Mouse (Mus musculus) forebrain, embryonic 13.5 days (tissue): Measurements from ENCODE around the gene Gpc6. TPM values are rescaled to one million over a fixed set of nuclear protein-coding genes. Genes with fewer than 3 reads are reported as not detected.
A peak's percentile ranks its signal among the peaks of the same experiment; 100 is the strongest.

Experiments used
- ATAC-seq: fragments of 200-750 bp; cut with Nextera tagmentation; 2 replicates; pipeline ENCODE4 v1.8.0; 2017
- H3K27ac ChIP-seq: fragments of 300-500 bp; sonication (generic); 2 replicates; pipeline ENCODE4 v1.5.1; 2015; ENCODE audit warnings: inconsistent platforms, mild to moderate bottlenecking, moderate library complexity
- H3K27me3 ChIP-seq: fragments of 300-500 bp; sonication (generic); 2 replicates; pipeline ENCODE4 v1.6.1; 2015; ENCODE audit warnings: mild to moderate bottlenecking, inconsistent platforms
- H3K36me3 ChIP-seq: fragments of 300-500 bp; sonication (generic); 2 replicates; pipeline ENCODE4 v1.6.1; 2015; ENCODE audit warnings: mild to moderate bottlenecking, inconsistent platforms; ENCODE audit not compliant: poor library complexity, severe bottlenecking
- H3K4me1 ChIP-seq: fragments of 300-500 bp; sonication (generic); 2 replicates; pipeline ENCODE4 v1.6.1; 2015; ENCODE audit warnings: inconsistent platforms
- H3K4me2 ChIP-seq: fragments of 300-500 bp; sonication (generic); 2 replicates; pipeline ENCODE4 v1.6.1; 2015; ENCODE audit warnings: inconsistent platforms, mild to moderate bottlenecking, moderate library complexity
- H3K4me3 ChIP-seq: fragments of 300-500 bp; sonication (generic); 2 replicates; pipeline ENCODE4 v1.5.1; 2015; ENCODE audit warnings: mild to moderate bottlenecking, inconsistent platforms
- H3K9ac ChIP-seq: fragments of 300-500 bp; sonication (generic); 2 replicates; pipeline ENCODE4 v1.6.1; 2015; ENCODE audit warnings: mild to moderate bottlenecking, inconsistent platforms
- H3K9me3 ChIP-seq: fragments of 300-500 bp; sonication (generic); replicated peaks from 2 replicates; pipeline ENCODE4 v1.6.1; 2016; ENCODE audit warnings: inconsistent platforms
- WGBS: fragments of 180-500 bp; shearing (Covaris S2); methylation state at CpG from one replicate; pipeline ENCODE4 v1.1.7; 2015; 5-methylcytosine and 5-hydroxymethylcytosine counted together
- polyA plus RNA-seq: library from polyadenylated mRNA; unstranded; fragments of >200 nt; fragmentation: Nextera tagmentation; extraction: Ambion mirVana; gene quantifications from 2 replicates; pipeline ENCODE4 v1.2.1, GENCODE M21; 2015

The Gpc6 gene
- polyA plus RNA-seq, 1 experiment from 2014 or later: 20.0 TPM

- 70% methylated on average over 5 of the region's 5 CpGs for WGBS
- no peak overlapping the region for H3K4me2 ChIP-seq
These were observed 97.2 kb downstream of the Gpc6 start for GRCm38 (mm10) chr14:117022180-117022799.

DNA sequence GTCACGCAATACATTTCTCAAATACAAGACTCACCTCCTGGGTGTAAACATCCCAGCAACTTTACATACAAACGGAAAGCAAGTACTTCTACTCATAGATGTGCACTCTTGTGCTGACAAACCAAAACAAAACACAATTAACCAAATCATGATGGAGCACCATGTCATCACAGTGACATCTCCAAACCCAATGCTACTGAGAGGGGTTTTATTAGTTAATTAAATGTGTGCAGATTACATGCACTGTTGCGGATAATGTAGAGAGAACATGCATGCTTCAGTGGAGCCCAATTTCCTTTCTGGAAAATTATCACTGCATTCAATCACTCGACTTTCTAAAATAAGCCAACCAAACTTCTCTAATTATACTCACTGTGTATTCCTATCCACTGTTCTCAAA, 109.0 kb downstream of the Gpc6 start:
- no peaks in the 10 kb centered on the region for H3K36me3 ChIP-seq
- H3K4me2 ChIP-seq: no peak overlapping the region
- H3K9ac ChIP-seq: no peak overlapping the region
- H3K9me3 ChIP-seq: no peaks in the 10 kb centered on the region
- ATAC-seq: peak; percentile 59; the same call in 1 of the 2 replicates
- no peaks in the 10 kb centered on the region for H3K27me3 ChIP-seq
- 59% methylated on average over 4 of the region's 4 CpGs for WGBS
- no peak overlapping the region for H3K27ac ChIP-seq
- peaks cover 12% of the 10 kb centered on the region for H3K4me1 ChIP-seq
- no peak overlapping the region for H3K4me3 ChIP-seq

More at GRCm38 (mm10) chr14:117022180-117022799, 97.2 kb downstream of the Gpc6 start:
- peaks cover 20% of the 10 kb centered on the region for H3K4me1 ChIP-seq
- 0 out of 2 replicates have a peak, but pooled peaks have one; percentile 10 for ATAC-seq
- H3K9ac ChIP-seq: no peak overlapping the region
- H3K9me3 ChIP-seq: no peaks in the 10 kb centered on the region
- no peaks in the 10 kb centered on the region for H3K36me3 ChIP-seq
- H3K27ac ChIP-seq: no peak overlapping the region
- no peak overlapping the region for H3K4me3 ChIP-seq
- H3K27me3 ChIP-seq: no peaks in the 10 kb centered on the region

DNA sequence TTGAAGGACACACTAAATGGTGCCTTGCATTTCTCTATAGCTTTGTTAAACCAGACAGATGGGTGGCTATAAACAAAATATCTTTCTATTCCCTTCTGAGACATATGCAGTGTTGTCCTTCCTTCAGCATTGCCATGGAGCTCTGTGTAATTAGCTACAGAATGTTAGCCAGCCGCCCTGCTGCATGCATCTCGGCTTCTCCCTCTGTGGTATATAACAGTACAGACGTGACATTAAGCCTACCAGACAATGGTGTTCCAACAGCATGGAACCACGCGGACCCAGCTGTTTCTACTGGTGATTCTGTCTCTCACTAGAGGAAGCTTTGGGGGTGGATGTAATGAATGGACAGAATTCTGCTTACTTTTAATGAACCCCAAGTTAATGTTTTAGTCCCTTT, 115.9 kb downstream of the Gpc6 start:
- WGBS: 44% methylated on average over 5 of the region's 5 CpGs
- H3K4me2 ChIP-seq: no peak overlapping the region
- no peaks in the 10 kb centered on the region for H3K9me3 ChIP-seq
- no peak for ATAC-seq
- H3K36me3 ChIP-seq: no peaks in the 10 kb centered on the region
- no peak overlapping the region for H3K4me3 ChIP-seq
- H3K4me1 ChIP-seq: no peaks in the 10 kb centered on the region
- no peak overlapping the region for H3K9ac ChIP-seq
- no peaks in the 10 kb centered on the region for H3K27me3 ChIP-seq
- H3K27ac ChIP-seq: no peak overlapping the region

GRCm38 (mm10) chr14:117048951-117049350, 123.8 kb downstream of the Gpc6 start:
- Histone ChIP-seq H3K9me3 (no peaks in the 10 kb centered on the region), H3K4me2 (no peak overlapping the region), H3K36me3 (no peaks in the 10 kb centered on the region), H3K27me3 (no peaks in the 10 kb centered on the region), H3K4me3 (no peak overlapping the region), H3K4me1 (peaks cover 22% of the 10 kb centered on the region), H3K9ac (no peak overlapping the region), H3K27ac (no peak overlapping the region)
- no peak for ATAC-seq
- WGBS: 74% methylated on average over 2 of the region's 2 CpGs

GRCm38 (mm10) chr14:117050877-117051276, 125.8 kb downstream of the Gpc6 start:
- H3K9me3 ChIP-seq: no peaks in the 10 kb centered on the region
- 45% methylated on average over 8 of the region's 8 CpGs for WGBS
- H3K4me1 ChIP-seq: peaks cover 22% of the 10 kb centered on the region
- no peaks in the 10 kb centered on the region for H3K27me3 ChIP-seq
- no peak overlapping the region for H3K4me2 ChIP-seq
- no peak for ATAC-seq
- H3K9ac ChIP-seq: no peak overlapping the region
- no peak overlapping the region for H3K4me3 ChIP-seq
- no peaks in the 10 kb centered on the region for H3K36me3 ChIP-seq
- no peak overlapping the region for H3K27ac ChIP-seq

DNA sequence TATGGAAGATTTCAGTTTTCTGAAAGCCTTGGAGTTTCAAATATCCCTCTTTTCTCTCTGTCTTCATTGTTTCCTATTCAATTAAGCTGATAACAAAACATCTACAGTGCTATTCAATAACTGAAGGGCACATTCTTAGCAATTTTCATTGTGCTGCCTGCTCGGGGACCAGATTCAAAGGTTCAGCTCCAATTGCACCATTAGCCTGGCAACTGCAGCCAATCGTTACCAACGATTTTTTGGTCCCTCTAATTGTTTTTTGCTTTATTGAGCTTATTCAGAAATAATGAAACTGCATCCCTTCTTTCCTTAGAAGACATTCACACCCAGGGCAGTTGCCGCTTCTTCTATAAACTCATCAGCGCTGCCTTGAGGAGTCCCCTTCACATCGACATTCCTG, 128.2 kb downstream of the Gpc6 start:
- no peak overlapping the region for H3K4me3 ChIP-seq
- 9% methylated on average over 6 of the region's 6 CpGs for WGBS
- H3K9me3 ChIP-seq: no peaks in the 10 kb centered on the region
- no peak for ATAC-seq
- H3K4me1 ChIP-seq: peaks cover 22% of the 10 kb centered on the region
- H3K27me3 ChIP-seq: no peaks in the 10 kb centered on the region
- no peak overlapping the region for H3K4me2 ChIP-seq
- no peaks in the 10 kb centered on the region for H3K36me3 ChIP-seq
- H3K9ac ChIP-seq: no peak overlapping the region
- no peak overlapping the region for H3K27ac ChIP-seq

- no peak overlapping the region for H3K9ac ChIP-seq
- H3K9me3 ChIP-seq: no peaks in the 10 kb centered on the region
- H3K36me3 ChIP-seq: no peaks in the 10 kb centered on the region
- H3K4me3 ChIP-seq: no peak overlapping the region
- peaks cover 15% of the 10 kb centered on the region for H3K4me1 ChIP-seq
- 85% methylated on average over 2 of the region's 2 CpGs for WGBS
- H3K27me3 ChIP-seq: no peaks in the 10 kb centered on the region
- no peak for ATAC-seq
- H3K4me2 ChIP-seq: no peak overlapping the region
- H3K27ac ChIP-seq: no peak overlapping the region
These were observed 130.0 kb downstream of the Gpc6 start for GRCm38 (mm10) chr14:117055134-117055533.

- Histone ChIP-seq H3K4me1 (peaks cover 6% of the 10 kb centered on the region; the same call in 1 of the 2 replicates), H3K36me3 (no peaks in the 10 kb centered on the region), H3K27me3 (no peaks in the 10 kb centered on the region), H3K27ac (no peak overlapping the region), H3K9ac (no peak overlapping the region), H3K4me3 (no peak overlapping the region), H3K4me2 (no peak overlapping the region), H3K9me3 (no peaks in the 10 kb centered on the region)
- WGBS: 33% methylated on average over 2 of the region's 2 CpGs
- 0 out of 2 replicates have a peak, but pooled peaks have one; percentile 24 for ATAC-seq
These were observed 136.0 kb downstream of the Gpc6 start for GRCm38 (mm10) chr14:117061078-117061477.

DNA sequence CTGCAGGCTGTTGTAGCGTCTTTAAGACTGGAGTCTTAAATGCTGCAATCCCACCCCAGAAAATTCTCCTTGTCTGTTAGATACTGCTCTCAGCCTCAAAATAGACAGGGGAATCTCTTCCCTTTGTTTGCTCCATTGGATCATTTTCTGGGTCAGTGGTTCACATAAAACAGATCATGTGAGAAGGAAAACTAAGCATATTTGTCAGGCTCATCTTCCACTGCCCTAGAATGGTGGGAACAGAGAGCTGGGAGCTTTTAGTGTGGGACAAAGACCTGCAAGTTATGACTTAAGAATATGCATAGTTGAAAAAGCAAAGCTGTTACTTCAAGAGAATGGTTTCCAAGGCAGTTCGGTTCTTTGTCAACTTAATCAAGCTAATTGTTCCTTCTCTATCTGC, 136.4 kb downstream of the Gpc6 start:
- Histone ChIP-seq H3K27me3 (no peaks in the 10 kb centered on the region), H3K36me3 (no peaks in the 10 kb centered on the region), H3K9ac (no peak overlapping the region), H3K27ac (no peak overlapping the region), H3K4me2 (no peak overlapping the region), H3K4me3 (no peak overlapping the region), H3K9me3 (no peaks in the 10 kb centered on the region), H3K4me1 (peaks cover 6% of the 10 kb centered on the region; the same call in 1 of the 2 replicates)
- WGBS: 67% methylated on average over 2 of the region's 2 CpGs
- ATAC-seq: no peak

GRCm38 (mm10) chr14:117068179-117068578, 143.1 kb downstream of the Gpc6 start:
- ATAC-seq: no peak; the same call in 1 of the 2 replicates
- Histone ChIP-seq H3K27me3 (no peaks in the 10 kb centered on the region), H3K4me2 (no peak overlapping the region), H3K36me3 (no peaks in the 10 kb centered on the region), H3K4me3 (no peak overlapping the region), H3K9ac (no peak overlapping the region), H3K27ac (no peak overlapping the region), H3K9me3 (no peaks in the 10 kb centered on the region), H3K4me1 (no peaks in the 10 kb centered on the region)
- WGBS: 72% methylated on average over 5 of the region's 5 CpGs

DNA sequence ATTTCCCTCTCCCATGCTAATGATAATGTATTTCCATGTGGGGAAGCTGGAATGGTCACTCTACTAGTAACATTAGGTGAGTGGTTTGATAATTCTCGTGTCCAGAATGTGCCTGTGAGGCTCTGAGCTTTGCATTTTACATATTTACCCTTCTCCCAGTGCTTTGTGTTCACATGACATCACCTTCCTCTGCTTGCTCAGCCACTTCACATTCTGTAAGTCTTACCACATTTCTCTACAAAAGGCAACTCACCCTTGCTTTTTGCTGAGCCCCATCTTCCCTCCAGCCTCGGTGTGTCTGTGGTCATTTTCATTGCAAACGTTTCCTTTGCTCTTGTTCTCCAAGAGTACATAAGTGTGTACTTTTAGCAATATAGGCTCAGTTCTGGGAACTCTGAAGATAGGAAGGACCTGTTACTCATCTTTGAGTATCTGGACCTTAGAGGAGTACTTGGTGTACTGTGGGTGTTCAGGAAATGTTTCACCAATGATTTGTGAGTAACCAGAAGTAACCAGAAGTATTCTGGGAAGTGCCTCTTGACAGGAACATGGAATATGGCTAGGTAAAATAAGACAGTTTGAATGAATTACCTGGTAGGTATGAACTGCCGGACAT, 145.5 kb downstream of the Gpc6 start:
- H3K9me3 ChIP-seq: no peaks in the 10 kb centered on the region
- no peak overlapping the region for H3K4me2 ChIP-seq
- ATAC-seq: no peak
- H3K36me3 ChIP-seq: no peaks in the 10 kb centered on the region
- no peak overlapping the region for H3K4me3 ChIP-seq
- H3K27ac ChIP-seq: no peak overlapping the region
- 92% methylated on average over 4 of the region's 4 CpGs for WGBS
- H3K9ac ChIP-seq: no peak overlapping the region
- no peaks in the 10 kb centered on the region for H3K27me3 ChIP-seq
- H3K4me1 ChIP-seq: no peaks in the 10 kb centered on the region

- Histone ChIP-seq H3K4me1 (no peaks in the 10 kb centered on the region), H3K27ac (no peak overlapping the region), H3K4me3 (no peak overlapping the region), H3K36me3 (no peaks in the 10 kb centered on the region), H3K9ac (no peak overlapping the region), H3K4me2 (no peak overlapping the region), H3K9me3 (no peaks in the 10 kb centered on the region), H3K27me3 (no peaks in the 10 kb centered on the region)
- ATAC-seq: no peak
- WGBS: 89% methylated on average over 4 of the region's 4 CpGs
These were observed 168.5 kb downstream of the Gpc6 start for GRCm38 (mm10) chr14:117093586-117093985.

GRCm38 (mm10) chr14:117106900-117107299, 181.8 kb downstream of the Gpc6 start:
- Histone ChIP-seq H3K4me2 (no peak overlapping the region), H3K27me3 (no peaks in the 10 kb centered on the region), H3K9ac (no peak overlapping the region), H3K9me3 (no peaks in the 10 kb centered on the region), H3K4me3 (no peak overlapping the region), H3K4me1 (no peaks in the 10 kb centered on the region), H3K27ac (no peak overlapping the region), H3K36me3 (no peaks in the 10 kb centered on the region)
- 84% methylated on average over 4 of the region's 4 CpGs for WGBS
- no peak for ATAC-seq
